Mouse (Mus musculus): Measurements from ENCODE around the gene Gm2431. TPM values are rescaled to one million over a fixed set of nuclear protein-coding genes. Genes with fewer than 3 reads are reported as not detected.
"Not testable (repeated sequence)": the region's sequence is repeated elsewhere in the genome, so short reads cannot be mapped to it uniquely, and the experiment has no call there.

The Gm2431 gene
- polyA plus RNA-seq (2014; fragmentation: Nextera tagmentation; extraction: Ambion mirVana) = not detected in 2 replicates

GRCm38 (mm10) chr7:142258254-142258653 is at the start of gene Gm2431:
Gene Gm2431, minus strand, starts transcription at chr7:142258354.
- WGBS = 84% methylated on average over 1 of the region's 1 CpGs

GRCm38 (mm10) chr7:142303929-142304328 is 45.8 kb upstream of the Gm2431 start:
- 89% methylated on average over 1 of the region's 1 CpGs for WGBS
- not testable (repeated sequence) for DNase-seq (ENCODE audit: low spot score); H3K9ac ChIP-seq; H3K4me2 ChIP-seq (replicated peaks); H3K4me1 ChIP-seq (replicated peaks; ENCODE audit: control insufficient read depth, insufficient read depth, low read length); H3K36me3 ChIP-seq (replicated peaks; ENCODE audit: control insufficient read depth, insufficient read depth); H3K4me3 ChIP-seq (replicated peaks; ENCODE audit: low read length); H3K27ac ChIP-seq; H3K9me3 ChIP-seq (ENCODE audit: control insufficient read depth, low read length); ATAC-seq (ENCODE audit: low FRiP score); H3K27me3 ChIP-seq (ENCODE audit: control insufficient read depth, insufficient read depth, low read length)

More at GRCm38 (mm10) chr7:142258254-142258653, at the start of gene Gm2431:
- not testable (repeated sequence) for H3K27ac ChIP-seq; H3K9ac ChIP-seq; H3K36me3 ChIP-seq (replicated peaks; ENCODE audit: control insufficient read depth, insufficient read depth); H3K4me1 ChIP-seq (replicated peaks; ENCODE audit: control insufficient read depth, insufficient read depth, low read length); H3K9me3 ChIP-seq (ENCODE audit: control insufficient read depth, low read length); DNase-seq (ENCODE audit: low spot score); H3K4me2 ChIP-seq (replicated peaks); ATAC-seq (ENCODE audit: low FRiP score); H3K27me3 ChIP-seq (ENCODE audit: control insufficient read depth, insufficient read depth, low read length); H3K4me3 ChIP-seq (replicated peaks; ENCODE audit: low read length)

GRCm38 (mm10) chr7:142303249-142303648 is 45.1 kb upstream of the Gm2431 start, which contains the start of gene Krtap5-4:
Gene Krtap5-4, plus strand, starts transcription at chr7:142303549.
- H3K4me2 ChIP-seq (replicated peaks) = no peak within 1 kb of the TSS
- no peak within 1 kb of the TSS for H3K4me3 ChIP-seq (replicated peaks; ENCODE audit: low read length)
- ATAC-seq (ENCODE audit: low FRiP score) (no peak), DNase-seq (ENCODE audit: low spot score) (no peak)
- H3K27me3 ChIP-seq (ENCODE audit: control insufficient read depth, insufficient read depth, low read length) = 0 out of 2 replicates have a peak, but pooled peaks cover 2% of the 10 kb centered on the region
- H3K4me1 ChIP-seq (replicated peaks; ENCODE audit: control insufficient read depth, insufficient read depth, low read length) = no peaks in the 10 kb centered on the region
- no peak within 1 kb of the TSS for H3K9ac ChIP-seq
- WGBS = 70% methylated on average over 3 of the region's 3 CpGs
- no peak within 1 kb of the TSS for H3K27ac ChIP-seq
- H3K36me3 ChIP-seq (replicated peaks; ENCODE audit: control insufficient read depth, insufficient read depth) = no peaks in the 10 kb centered on the region
- H3K9me3 ChIP-seq (ENCODE audit: control insufficient read depth, low read length) = no peaks in the 10 kb centered on the region

GRCm38 (mm10) chr7:142297018-142297417 is 38.9 kb upstream of the Gm2431 start, which contains the start of gene Krtap5-1:
Gene Krtap5-1, minus strand, starts transcription at chr7:142297118.
- H3K27me3 ChIP-seq (ENCODE audit: control insufficient read depth, insufficient read depth, low read length); ATAC-seq (ENCODE audit: low FRiP score): not testable (repeated sequence)

GRCm38 (mm10) chr7:142296108-142296507 is 38.0 kb upstream of the Gm2431 start:
- H3K9ac ChIP-seq; H3K4me2 ChIP-seq (replicated peaks); DNase-seq (ENCODE audit: low spot score); H3K27ac ChIP-seq; ATAC-seq (ENCODE audit: low FRiP score); H3K36me3 ChIP-seq (replicated peaks; ENCODE audit: control insufficient read depth, insufficient read depth); H3K9me3 ChIP-seq (ENCODE audit: control insufficient read depth, low read length); H3K4me3 ChIP-seq (replicated peaks; ENCODE audit: low read length); H3K4me1 ChIP-seq (replicated peaks; ENCODE audit: control insufficient read depth, insufficient read depth, low read length); H3K27me3 ChIP-seq (ENCODE audit: control insufficient read depth, insufficient read depth, low read length): not testable (repeated sequence)
- WGBS = 33% methylated on average over 4 of the region's 4 CpGs

More at GRCm38 (mm10) chr7:142297018-142297417, 38.9 kb upstream of the Gm2431 start, which contains the start of gene Krtap5-1:
- not testable (repeated sequence) for H3K36me3 ChIP-seq (replicated peaks; ENCODE audit: control insufficient read depth, insufficient read depth); DNase-seq (ENCODE audit: low spot score); H3K4me1 ChIP-seq (replicated peaks; ENCODE audit: control insufficient read depth, insufficient read depth, low read length); H3K9ac ChIP-seq; H3K4me3 ChIP-seq (replicated peaks; ENCODE audit: low read length); H3K27ac ChIP-seq; H3K4me2 ChIP-seq (replicated peaks); H3K9me3 ChIP-seq (ENCODE audit: control insufficient read depth, low read length)

- Histone ChIP-seq H3K9ac (no peak overlapping the region), H3K9me3 (ENCODE audit: control insufficient read depth, low read length) (no peaks in the 10 kb centered on the region), H3K27me3 (ENCODE audit: control insufficient read depth, insufficient read depth, low read length) (no peaks in the 10 kb centered on the region), H3K27ac (no peak overlapping the region), H3K4me2 (replicated peaks) (no peak overlapping the region), H3K36me3 (replicated peaks; ENCODE audit: control insufficient read depth, insufficient read depth) (no peaks in the 10 kb centered on the region), H3K4me1 (replicated peaks; ENCODE audit: control insufficient read depth, insufficient read depth, low read length) (no peaks in the 10 kb centered on the region), H3K4me3 (replicated peaks; ENCODE audit: low read length) (no peak overlapping the region)
- DNase-seq (ENCODE audit: low spot score) (no peak), ATAC-seq (ENCODE audit: low FRiP score) (no peak)
These were observed 37.3 kb upstream of the Gm2431 start for GRCm38 (mm10) chr7:142295418-142295817.

- H3K27ac ChIP-seq; H3K9me3 ChIP-seq (ENCODE audit: control insufficient read depth, low read length); H3K4me2 ChIP-seq (replicated peaks); H3K9ac ChIP-seq; ATAC-seq (ENCODE audit: low FRiP score); H3K4me1 ChIP-seq (replicated peaks; ENCODE audit: control insufficient read depth, insufficient read depth, low read length); H3K36me3 ChIP-seq (replicated peaks; ENCODE audit: control insufficient read depth, insufficient read depth); H3K4me3 ChIP-seq (replicated peaks; ENCODE audit: low read length); H3K27me3 ChIP-seq (ENCODE audit: control insufficient read depth, insufficient read depth, low read length): not testable (repeated sequence)
- peak; percentile 69 for DNase-seq (ENCODE audit: low spot score)
- WGBS = 0% methylated on average over 2 of the region's 2 CpGs
These were observed 35.7 kb upstream of the Gm2431 start for GRCm38 (mm10) chr7:142293851-142294250.

GRCm38 (mm10) chr7:142285910-142286612 is 27.9 kb upstream of the Gm2431 start:
- DNase-seq (ENCODE audit: low spot score); H3K36me3 ChIP-seq (replicated peaks; ENCODE audit: control insufficient read depth, insufficient read depth); ATAC-seq (ENCODE audit: low FRiP score); H3K4me3 ChIP-seq (replicated peaks; ENCODE audit: low read length); H3K9ac ChIP-seq; H3K9me3 ChIP-seq (ENCODE audit: control insufficient read depth, low read length); H3K27ac ChIP-seq; H3K4me1 ChIP-seq (replicated peaks; ENCODE audit: control insufficient read depth, insufficient read depth, low read length); H3K4me2 ChIP-seq (replicated peaks): not testable (repeated sequence)
- H3K27me3 ChIP-seq (ENCODE audit: control insufficient read depth, insufficient read depth, low read length) = peaks cover 14% of the 10 kb centered on the region
- WGBS = 87% methylated on average over 9 of the region's 9 CpGs

GRCm38 (mm10) chr7:142285130-142285835 is 27.1 kb upstream of the Gm2431 start:
- Histone ChIP-seq H3K27ac (peak overlapping the region; percentile 74), H3K9me3 (ENCODE audit: control insufficient read depth, low read length) (no peaks in the 10 kb centered on the region), H3K4me1 (replicated peaks; ENCODE audit: control insufficient read depth, insufficient read depth, low read length) (peaks cover 3% of the 10 kb centered on the region; the same call in 1 of the 2 replicates), H3K36me3 (replicated peaks; ENCODE audit: control insufficient read depth, insufficient read depth) (no peaks in the 10 kb centered on the region), H3K4me2 (replicated peaks) (peak overlapping the region; percentile 87), H3K9ac (peak overlapping the region; percentile 61), H3K27me3 (ENCODE audit: control insufficient read depth, insufficient read depth, low read length) (peaks cover 14% of the 10 kb centered on the region), H3K4me3 (replicated peaks; ENCODE audit: low read length) (peak overlapping the region; percentile 43)
- DNase-seq (ENCODE audit: low spot score) (no peak), ATAC-seq (ENCODE audit: low FRiP score) (peak; percentile 74)
- WGBS = 19% methylated on average over 23 of the region's 23 CpGs
